Mouse (Mus musculus): ENCODE results near the gene Fggy.

DNA sequence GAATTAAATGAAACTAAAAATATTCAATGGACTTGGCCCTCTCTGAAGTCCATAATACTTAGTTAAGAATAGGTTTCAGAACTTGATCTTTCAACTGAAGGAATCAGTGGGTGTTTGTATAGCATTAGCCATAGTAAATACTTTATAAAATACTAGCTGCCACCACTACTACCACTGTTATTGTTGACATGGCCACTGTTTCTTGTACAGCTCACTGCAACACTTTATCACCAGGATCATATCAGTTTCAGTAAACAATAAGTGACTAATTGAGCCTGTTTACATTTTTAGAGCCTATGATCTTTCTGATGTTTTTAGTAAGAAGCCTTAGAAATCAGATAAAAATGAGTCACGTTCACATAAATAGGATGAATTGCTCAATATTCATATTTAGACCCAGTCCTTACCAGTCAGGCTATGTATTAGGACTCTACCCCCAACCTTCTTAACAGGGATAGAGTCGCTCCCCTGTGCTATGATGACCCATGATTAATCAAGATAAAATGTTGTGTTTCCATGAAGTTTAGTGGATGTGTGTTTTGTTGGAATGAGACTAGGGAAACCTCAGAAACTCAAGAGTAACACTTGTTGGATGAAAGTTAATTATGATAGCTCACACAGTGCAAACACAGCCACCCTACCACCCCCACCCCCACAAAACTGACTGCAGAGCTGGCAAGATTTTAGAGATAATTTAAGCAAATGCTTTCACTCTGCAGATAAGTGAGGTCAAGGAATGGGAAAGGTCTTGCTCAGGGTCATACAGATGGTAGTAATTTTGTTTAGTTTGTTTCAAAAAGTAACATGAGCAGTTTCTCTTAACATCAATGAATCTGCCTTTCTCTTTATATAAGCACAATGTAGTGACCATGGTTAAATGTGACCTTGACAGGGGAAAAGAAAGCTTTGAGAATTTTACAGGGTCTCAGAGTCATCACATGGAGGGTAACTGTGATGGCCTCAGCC, 352.7 kb downstream of the Fggy start:
- TF ChIP-seq CTCF (IDR thresholded peaks at IDR 0.05; ENCODE audit: low read depth, low read length) (no peak), POLR2A (IDR thresholded peaks at IDR 0.05; ENCODE audit: extremely low read depth, insufficient read depth, low read length) (no peak)
